Mouse (Mus musculus) E14TG2a.4 (cell line): Measurements from ENCODE around the gene Prrc2b.
A peak's percentile ranks its signal among the peaks of the same experiment; 100 is the strongest.

Source experiments
- H3K27me3 ChIP-seq: 2 replicates; pipeline ENCODE4 v1.6.1; 2014; ENCODE audit warnings: low read length, control low read depth; ENCODE audit not compliant: insufficient read depth
- H3K36me3 ChIP-seq: 2 replicates; pipeline ENCODE4 v1.6.1; 2014; ENCODE audit warnings: low read length, control low read depth; ENCODE audit not compliant: insufficient read depth
- H3K4me1 ChIP-seq: replicated peaks from 2 replicates; pipeline ENCODE4 v1.6.1; 2014; ENCODE audit warnings: low read depth, low read length, control low read depth
- H3K4me3 ChIP-seq: replicated peaks from 2 replicates; pipeline ENCODE4 v1.5.1; 2014; ENCODE audit warnings: mild to moderate bottlenecking, low read length
- H3K9me3 ChIP-seq: 2 replicates; pipeline ENCODE4 v1.6.1; 2014; ENCODE audit warnings: low read length, control low read depth
- CTCF ChIP-seq: conservative IDR thresholded peaks from 2 replicates; pipeline ENCODE4 v1.5.1; 2014; ENCODE audit warnings: low read length
- NANOG ChIP-seq: IDR thresholded peaks from 2 replicates; pipeline ENCODE4 v1.6.1; 2014; ENCODE audit warnings: borderline replicate concordance, low read length, mixed read lengths
- POU5F1 ChIP-seq: IDR thresholded peaks from 2 replicates; pipeline ENCODE4 v1.6.1; 2014; ENCODE audit warnings: low read length, borderline replicate concordance

Gene Prrc2b

GRCm38 (mm10) chr2:32153791-32154119 lies 2.9 kb downstream of the Prrc2b start:
- H3K4me1 ChIP-seq: peaks cover 82% of the 10 kb centered on the region
- H3K9me3 ChIP-seq: no peaks in the 10 kb centered on the region
- peaks cover 17% of the 10 kb centered on the region for H3K36me3 ChIP-seq
- TF ChIP-seq NANOG (peak; percentile 45; the same call in 1 of the 2 replicates), POU5F1 (no peak), CTCF (no peak)
- H3K27me3 ChIP-seq: no peaks in the 10 kb centered on the region
- H3K4me3 ChIP-seq: peak overlapping the region; percentile 64

DNA sequence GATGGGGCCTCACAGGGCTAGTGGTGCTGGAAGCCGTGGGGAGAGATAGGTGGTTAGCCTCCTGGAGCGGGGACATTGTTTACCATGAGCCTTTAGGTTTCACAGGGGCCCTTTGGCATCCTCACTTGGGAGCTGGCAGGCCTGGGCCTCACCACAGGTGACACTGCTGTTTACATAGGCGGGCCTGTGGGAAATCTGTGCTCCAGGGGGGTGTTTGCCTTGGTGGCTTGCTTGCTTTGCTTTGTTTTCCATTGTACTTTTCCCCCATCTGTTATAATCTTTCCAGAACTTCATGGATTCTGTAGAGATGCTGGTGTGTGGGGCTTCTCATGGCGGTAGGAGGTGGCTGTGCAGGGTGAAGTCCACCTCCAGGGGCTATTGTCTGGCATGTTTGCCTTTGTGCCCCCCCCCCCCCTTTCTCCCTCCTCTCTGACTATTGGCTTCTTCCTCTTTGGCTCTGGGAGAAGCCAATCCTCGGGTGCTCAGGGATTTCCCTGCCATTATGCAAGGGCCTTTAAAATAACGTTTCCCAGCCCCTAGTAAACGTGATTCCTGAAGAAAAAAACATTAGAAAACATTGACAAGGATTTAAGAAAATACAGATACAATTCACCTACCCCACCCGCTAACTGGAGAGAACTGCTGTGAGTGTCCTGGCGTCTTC lies 3.6 kb downstream of the Prrc2b start:
- Histone ChIP-seq H3K9me3 (no peaks in the 10 kb centered on the region), H3K4me3 (peak overlapping the region; percentile 64), H3K4me1 (peaks cover 87% of the 10 kb centered on the region), H3K27me3 (no peaks in the 10 kb centered on the region), H3K36me3 (peaks cover 17% of the 10 kb centered on the region)
- TF ChIP-seq POU5F1 (no peak), CTCF (no peak), NANOG (no peak)

GRCm38 (mm10) chr2:32154998-32155541 lies 4.2 kb downstream of the Prrc2b start:
- peak overlapping the region; percentile 64 for H3K4me3 ChIP-seq
- H3K36me3 ChIP-seq: peaks cover 22% of the 10 kb centered on the region
- peaks cover 87% of the 10 kb centered on the region for H3K4me1 ChIP-seq
- no peaks in the 10 kb centered on the region for H3K9me3 ChIP-seq
- no peaks in the 10 kb centered on the region for H3K27me3 ChIP-seq
- TF ChIP-seq CTCF: no peak
- TF ChIP-seq NANOG: no peak
- TF ChIP-seq POU5F1: no peak

GRCm38 (mm10) chr2:32155614-32156013 lies 4.7 kb downstream of the Prrc2b start:
- Histone ChIP-seq H3K9me3 (no peaks in the 10 kb centered on the region), H3K27me3 (no peaks in the 10 kb centered on the region), H3K4me3 (peak overlapping the region; percentile 64), H3K36me3 (peaks cover 27% of the 10 kb centered on the region), H3K4me1 (peaks cover 87% of the 10 kb centered on the region)
- TF ChIP-seq POU5F1 (no peak), NANOG (no peak), CTCF (no peak)

GRCm38 (mm10) chr2:32156645-32157044 lies 5.8 kb downstream of the Prrc2b start:
- Histone ChIP-seq H3K4me1 (peaks cover 96% of the 10 kb centered on the region), H3K4me3 (peak overlapping the region; percentile 64), H3K36me3 (peaks cover 32% of the 10 kb centered on the region), H3K9me3 (0 out of 2 replicates have a peak, but pooled peaks cover 2% of the 10 kb centered on the region), H3K27me3 (no peaks in the 10 kb centered on the region)
- TF ChIP-seq NANOG: no peak
- no peak for TF ChIP-seq POU5F1
- no peak for TF ChIP-seq CTCF

DNA sequence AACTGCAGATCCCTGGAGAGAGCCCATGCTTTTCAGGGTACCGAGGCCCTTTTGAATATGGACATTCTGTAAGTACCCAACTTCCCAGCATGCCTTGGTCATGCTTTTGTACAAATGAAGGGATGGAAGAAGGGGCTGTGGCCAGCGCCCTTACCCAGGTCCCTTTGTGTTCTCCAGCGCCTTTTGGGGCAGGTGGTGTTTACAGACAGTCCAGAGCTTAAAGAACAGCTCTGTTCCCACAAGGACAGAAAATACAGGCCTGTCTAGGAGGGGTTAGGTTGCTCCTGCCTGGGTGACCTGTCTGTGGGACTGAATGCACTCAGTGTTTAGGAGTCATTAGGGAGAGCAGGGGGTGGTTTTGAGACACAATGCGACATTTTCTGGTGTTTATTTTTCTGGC lies 6.4 kb downstream of the Prrc2b start:
- Histone ChIP-seq H3K27me3 (no peaks in the 10 kb centered on the region), H3K36me3 (peaks cover 31% of the 10 kb centered on the region), H3K9me3 (0 out of 2 replicates have a peak, but pooled peaks cover 2% of the 10 kb centered on the region), H3K4me1 (peaks cover 97% of the 10 kb centered on the region), H3K4me3 (peak overlapping the region; percentile 64)
- no peak for TF ChIP-seq NANOG
- no peak for TF ChIP-seq CTCF
- no peak for TF ChIP-seq POU5F1

GRCm38 (mm10) chr2:32158616-32159239 lies 7.8 kb downstream of the Prrc2b start:
- TF ChIP-seq CTCF (peak; percentile 18; the same call in 1 of the 2 replicates), NANOG (no peak), POU5F1 (no peak)
- 0 out of 2 replicates have a peak, but pooled peaks cover 2% of the 10 kb centered on the region for H3K9me3 ChIP-seq
- peak overlapping the region; percentile 60 for H3K4me3 ChIP-seq
- H3K4me1 ChIP-seq: peaks cover 97% of the 10 kb centered on the region
- no peaks in the 10 kb centered on the region for H3K27me3 ChIP-seq
- H3K36me3 ChIP-seq: peaks cover 29% of the 10 kb centered on the region

- Histone ChIP-seq H3K4me3 (peak overlapping the region; percentile 60), H3K4me1 (peaks cover 97% of the 10 kb centered on the region), H3K9me3 (0 out of 2 replicates have a peak, but pooled peaks cover 2% of the 10 kb centered on the region), H3K36me3 (peaks cover 28% of the 10 kb centered on the region), H3K27me3 (no peaks in the 10 kb centered on the region)
- TF ChIP-seq NANOG: no peak
- no peak for TF ChIP-seq POU5F1
- no peak for TF ChIP-seq CTCF
These were observed 9.6 kb downstream of the Prrc2b start for GRCm38 (mm10) chr2:32160525-32160924.
